Mouse (Mus musculus): ENCODE measurements around the gene Sema3b. TPM values are rescaled to one million over a fixed set of nuclear protein-coding genes. Genes with fewer than 3 reads are reported as not detected.
A peak's percentile ranks its signal among the peaks of the same experiment; 100 is the strongest.

Gene Sema3b
- total RNA-seq, 2 experiments from 2014 or later: 11.3 to 12.1 TPM

- no peak for DNase-seq
- intact Hi-C loops (cut with DNase I): no loop called here
Measured at GRCm38 (mm10) chr9:107552690-107553393, 56.2 kb downstream of the Sema3b start.

- intact Hi-C loops (cut with DNase I): no loop called here
- DNase-seq: no peak
Measured at GRCm38 (mm10) chr9:107551890-107552355, 57.1 kb downstream of the Sema3b start.

- intact Hi-C loops (cut with DNase I): no loop called here
- DNase-seq: peak; percentile 77 to 81
Measured at GRCm38 (mm10) chr9:107551117-107551889, 57.7 kb downstream of the Sema3b start, which contains the start of gene Rassf1. TSS of gene Rassf1 (plus strand) at chr9:107551555.

GRCm38 (mm10) chr9:107550491-107551116 is 58.4 kb downstream of the Sema3b start:
- intact Hi-C loops (cut with DNase I): no loop called here
- DNase-seq: no peak

GRCm38 (mm10) chr9:107549297-107550074 is 59.5 kb downstream of the Sema3b start:
- DNase-seq: no peak
- intact Hi-C loops (cut with DNase I): no loop called here

GRCm38 (mm10) chr9:107548820-107549219 is 60.2 kb downstream of the Sema3b start:
- intact Hi-C loops (cut with DNase I): no loop called here
- no peak for DNase-seq

GRCm38 (mm10) chr9:107547957-107548356 is 61.1 kb downstream of the Sema3b start:
- DNase-seq: no peak
- intact Hi-C loops (cut with DNase I): no loop called here

Other genes starting within 250 kb of the Sema3b start
- gene Cacna2d2, start 209.6 kb downstream of the Sema3b start, total RNA-seq (2021): 10 to 100 TPM in 1 of 2 experiments, 1 to 10 TPM in 1; 5.0 to 10.5 TPM
- gene Tmem115, start 75.3 kb downstream of the Sema3b start, total RNA-seq (2021): 10 to 100 TPM; 23.1 to 23.7 TPM
- gene Cyb561d2, start 67.0 kb downstream of the Sema3b start, total RNA-seq (2021): 1 to 10 TPM; 3.4 to 4.9 TPM
- gene Nprl2, start 67.0 kb downstream of the Sema3b start, total RNA-seq (2021): 10 to 100 TPM; 13.6 to 17.1 TPM
- not detected for gene Zmynd10, start 61.9 kb downstream of the Sema3b start, total RNA-seq (2021)
- 10 to 100 TPM; 23.6 to 24.5 TPM for gene Rassf1, start 57.7 kb downstream of the Sema3b start, total RNA-seq (2021)
- gene Tusc2, start 46.0 kb downstream of the Sema3b start, total RNA-seq (2021): 10 to 100 TPM; 27.5 to 27.9 TPM
- gene Hyal2, start 41.3 kb downstream of the Sema3b start, total RNA-seq (2021): 10 to 100 TPM; 35.8 to 43.1 TPM
- 1 to 10 TPM; 3.9 to 5.2 TPM for gene Hyal1, start 32.3 kb downstream of the Sema3b start, total RNA-seq (2021)
- 10 to 100 TPM; 15.5 to 16.6 TPM for gene Naa80, start 30.3 kb downstream of the Sema3b start, total RNA-seq (2021)
- gene Hyal3, start 28.4 kb downstream of the Sema3b start, total RNA-seq (2021): under 1 TPM; 0.31 to 0.49 TPM
- gene Ifrd2, start 21.6 kb downstream of the Sema3b start, total RNA-seq (2021): 10 to 100 TPM; 36.7 to 47.1 TPM
- gene Gnai2, start 26.1 kb upstream of the Sema3b start, total RNA-seq (2021): 100 to 1,000 TPM; 318 to 327 TPM
- 10 to 100 TPM; 48.6 to 53.3 TPM for gene Slc38a3, start 60.3 kb upstream of the Sema3b start, total RNA-seq (2021)
- not detected for gene Gnat1, start 70.5 kb upstream of the Sema3b start, total RNA-seq (2021)
- 10 to 100 TPM; 17.7 to 18.0 TPM for gene Sema3f, start 101.2 kb upstream of the Sema3b start, total RNA-seq (2021)
- 10 to 100 TPM; 74.1 to 76.9 TPM for gene Rbm5, start 161.8 kb upstream of the Sema3b start, total RNA-seq (2021)

All from heart, postnatal 14 days (tissue).